Mouse (Mus musculus): ENCODE measurements at regions not wholly inside any gene's neighbourhood (a gene's known extent, or its start where the extent isn't known, plus 50 kb on each side); places are given as distances from the start of the nearest gene placed in this dataset.
"Not testable (repeated sequence)": the region's sequence is repeated elsewhere in the genome, so short reads cannot be mapped to it uniquely, and the experiment has no call there.

- intact Hi-C loops (cut with DNase I) = no loop called here
- DNase-seq = no peak
Measured at GRCm38 (mm10) chr2:10658317-10658716, 288.0 kb downstream of the Sfmbt2 start.

GRCm38 (mm10) chr2:10667915-10668314, 297.6 kb downstream of the Sfmbt2 start:
- DNase-seq; intact Hi-C loops (cut with DNase I): not testable (repeated sequence)

GRCm38 (mm10) chr2:10670423-10671298, 300.4 kb downstream of the Sfmbt2 start:
- intact Hi-C loops (cut with DNase I) = no loop called here
- no peak for DNase-seq

DNA sequence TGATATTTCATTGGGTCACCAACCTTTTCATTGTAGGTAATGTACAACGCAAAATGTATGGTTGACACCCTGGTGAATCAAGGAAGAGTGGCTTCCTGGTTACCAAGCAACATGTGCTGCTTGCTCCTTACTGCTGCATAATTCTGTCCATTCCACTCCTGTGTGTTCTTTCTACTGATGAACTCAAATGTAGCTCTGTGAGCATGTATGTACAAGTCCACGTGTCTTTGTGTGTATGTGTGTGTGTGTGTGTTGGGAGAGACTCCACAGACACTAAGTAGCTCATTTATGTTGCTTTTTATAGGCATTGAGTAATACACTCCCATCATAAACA, 301.0 kb downstream of the Sfmbt2 start:
- intact Hi-C loops (cut with DNase I) = no loop called here
- DNase-seq = no peak

- intact Hi-C loops (cut with DNase I) = no loop called here
- DNase-seq = no peak
Measured at GRCm38 (mm10) chr2:10672196-10672595, 301.9 kb downstream of the Sfmbt2 start.

GRCm38 (mm10) chr2:10674738-10675349, 304.5 kb downstream of the Sfmbt2 start:
- intact Hi-C loops (cut with DNase I) = no loop called here
- DNase-seq = no peak

DNA sequence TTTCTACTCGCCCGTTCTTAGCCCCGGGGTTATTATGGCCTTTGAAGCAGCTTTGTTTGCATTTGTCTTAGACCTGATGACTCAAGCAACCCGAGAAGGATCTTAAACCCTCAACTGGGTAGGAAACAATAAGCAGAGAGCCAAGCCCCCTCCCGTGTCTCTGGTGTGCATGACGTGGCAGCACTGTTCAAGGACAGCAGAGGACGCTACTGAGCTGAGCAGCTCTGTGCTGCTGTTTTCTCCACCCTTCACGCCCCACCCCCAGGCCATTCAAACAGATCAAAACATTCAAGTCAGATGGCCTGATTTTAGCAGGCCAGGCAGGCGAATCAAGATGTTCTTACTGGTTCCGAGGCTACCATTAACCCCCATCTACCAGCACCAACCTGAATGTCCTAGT, 331.1 kb downstream of the Sfmbt2 start:
- intact Hi-C loops (cut with DNase I) = no loop called here
- DNase-seq = no peak

GRCm38 (mm10) chr2:10718366-10718765, 348.1 kb downstream of the Sfmbt2 start:
- DNase-seq = no peak
- intact Hi-C loops (cut with DNase I) = no loop called here

DNA sequence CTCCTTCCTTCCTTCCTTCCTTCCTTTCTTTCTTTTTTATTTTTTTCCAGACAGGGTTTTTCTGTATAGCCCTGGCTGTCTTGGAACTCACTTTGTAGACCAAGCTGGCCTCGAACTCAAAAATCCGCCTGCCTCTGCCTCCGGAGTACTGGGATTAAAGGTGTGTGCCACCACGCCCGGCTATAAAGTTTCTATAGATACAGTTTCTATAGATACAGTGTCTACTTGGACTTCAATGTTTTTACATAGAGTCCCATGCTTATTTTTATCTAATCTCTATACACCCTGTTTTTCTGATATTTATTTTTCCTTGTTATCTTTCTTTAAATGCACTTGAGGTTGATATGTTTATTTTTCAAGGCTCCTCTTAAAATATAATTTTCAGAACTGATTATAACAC, 364.0 kb downstream of the Sfmbt2 start:
- intact Hi-C loops (cut with DNase I) = not testable (repeated sequence)

GRCm38 (mm10) chr2:10736696-10737457, 366.6 kb downstream of the Sfmbt2 start:
- intact Hi-C loops (cut with DNase I) = no loop called here
- no peak for DNase-seq

More for the DNA sequence above, 364.0 kb downstream of the Sfmbt2 start:
- not testable (repeated sequence) for DNase-seq

- DNase-seq = no peak
- intact Hi-C loops (cut with DNase I) = no loop called here
Measured at GRCm38 (mm10) chr2:10737458-10737775, 367.1 kb downstream of the Sfmbt2 start.

DNA sequence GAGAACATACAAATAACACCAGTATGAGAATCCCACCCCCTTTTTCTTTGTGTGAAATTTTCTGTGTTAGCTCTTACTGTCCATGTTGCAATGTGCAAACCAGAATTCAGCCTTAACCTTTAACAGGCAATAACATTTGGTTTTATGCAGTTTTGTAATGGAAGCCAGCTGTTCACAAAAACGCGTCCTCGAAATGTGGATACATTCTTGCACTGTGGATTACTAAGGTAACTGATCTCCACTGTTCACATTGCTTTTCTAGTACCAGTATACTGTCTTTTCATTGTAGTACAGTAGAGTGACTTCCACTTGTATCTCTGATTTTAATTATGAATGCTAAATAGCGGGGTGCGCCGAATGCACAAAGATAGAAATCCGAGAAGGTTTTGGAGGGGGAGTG, 374.8 kb downstream of the Sfmbt2 start:
- intact Hi-C loops (cut with DNase I) = no loop called here
- no peak for DNase-seq

- intact Hi-C loops (cut with DNase I) = no loop called here
- DNase-seq = no peak
Measured at GRCm38 (mm10) chr2:10755375-10755774, 385.1 kb downstream of the Sfmbt2 start.

DNA sequence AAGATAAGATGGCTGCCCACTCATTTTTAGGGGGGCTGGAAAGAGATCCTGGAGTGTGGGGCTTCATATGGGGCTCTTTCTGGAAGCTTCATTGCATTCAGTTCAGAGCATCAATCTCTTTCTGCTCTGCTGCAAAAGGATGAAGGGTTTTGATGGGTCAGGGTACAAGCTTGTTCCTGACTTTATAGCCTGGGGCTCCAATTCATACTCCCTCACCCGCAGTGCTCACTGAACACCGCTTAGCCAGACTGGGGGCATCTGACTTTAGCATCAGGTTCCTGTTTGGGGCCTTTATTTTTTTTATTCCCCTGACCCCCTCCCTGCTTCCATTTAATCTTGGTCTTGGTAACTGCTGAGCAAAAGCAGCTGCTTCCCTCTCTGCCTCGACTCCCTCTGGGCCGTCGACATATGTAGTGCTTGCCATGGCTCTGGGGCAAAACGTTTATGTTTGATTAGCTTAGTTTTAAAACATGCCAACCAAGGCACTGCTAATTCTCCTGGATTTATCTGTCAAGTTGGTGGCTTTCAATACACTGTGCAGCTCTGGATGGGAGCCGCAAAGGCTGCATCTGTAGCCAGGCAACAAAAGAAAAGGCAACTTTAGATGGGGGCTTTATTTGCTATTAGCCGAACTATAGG, 387.0 kb downstream of the Sfmbt2 start:
- no peak for DNase-seq
- intact Hi-C loops (cut with DNase I) = no loop called here

DNA sequence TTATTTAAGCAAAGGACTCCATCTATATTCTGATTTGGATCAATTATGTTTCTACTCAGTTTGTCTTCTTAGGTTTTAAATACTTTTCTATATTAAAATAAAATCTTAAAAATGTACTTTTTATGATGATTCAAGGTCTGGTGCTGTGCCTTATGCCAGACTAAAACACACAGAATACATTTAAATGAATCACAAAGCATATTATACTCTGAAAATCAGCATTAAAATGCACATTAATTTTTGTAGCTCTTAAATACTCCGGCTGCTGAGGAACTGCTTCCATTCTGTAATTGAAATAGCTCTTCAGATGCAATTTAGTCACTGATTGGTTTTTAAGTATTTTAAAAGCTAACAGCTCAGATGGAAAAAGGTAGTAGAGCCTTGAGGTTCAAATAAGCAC, 387.6 kb downstream of the Sfmbt2 start:
- DNase-seq = no peak
- intact Hi-C loops (cut with DNase I) = no loop called here

DNA sequence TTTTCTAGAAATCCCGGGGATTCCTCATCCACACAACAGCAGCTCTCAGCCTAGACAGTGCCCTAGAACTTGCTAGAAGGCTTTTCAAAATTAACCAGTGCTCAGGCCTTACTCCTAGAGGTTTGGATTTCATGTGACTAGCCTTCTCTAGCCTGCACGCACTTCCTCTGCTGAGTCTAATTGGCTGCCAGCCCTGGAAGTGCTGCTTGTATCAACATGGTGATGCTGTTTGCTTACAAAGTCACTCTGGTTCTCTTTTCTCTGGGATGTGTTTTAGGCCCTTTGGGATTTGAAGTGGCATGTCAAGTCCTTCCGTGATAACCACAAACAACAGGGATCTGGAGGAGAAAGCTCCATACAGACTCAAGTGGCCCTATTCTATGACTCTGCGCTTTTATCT, 391.9 kb downstream of the Sfmbt2 start:
- DNase-seq = no peak
- intact Hi-C loops (cut with DNase I) = no loop called here

- intact Hi-C loops (cut with DNase I) = loop anchor here (10.0 kb wide), 1 partner anchor 542 kb away; no protein-coding TSS in a partner anchor
- no peak for DNase-seq
Measured at GRCm38 (mm10) chr2:10783071-10783470, 388.8 kb upstream of the Prkcq start.

DNA sequence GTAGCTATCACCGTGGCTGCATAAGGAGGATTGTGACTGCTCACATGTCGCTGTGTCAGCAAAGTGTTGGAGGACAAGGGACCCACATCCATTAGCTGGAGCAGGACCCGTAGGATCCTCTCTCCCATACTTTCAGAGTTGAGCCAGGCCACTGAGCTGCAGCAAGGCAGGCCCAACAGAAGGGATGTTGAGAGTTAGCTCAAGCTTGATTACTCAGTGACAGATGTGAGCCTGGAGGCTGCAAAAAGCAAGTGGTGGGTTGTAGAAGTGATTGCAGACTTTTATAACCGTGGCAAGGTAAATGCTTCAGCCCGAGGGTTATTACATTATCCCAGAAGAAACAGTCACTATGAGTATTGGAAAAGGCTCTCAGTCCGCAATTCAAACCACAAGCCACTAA, 388.3 kb upstream of the Prkcq start:
- intact Hi-C loops (cut with DNase I) = loop anchor here (10.0 kb wide), 1 partner anchor 541 kb away; no protein-coding TSS in a partner anchor
- DNase-seq = no peak

DNA sequence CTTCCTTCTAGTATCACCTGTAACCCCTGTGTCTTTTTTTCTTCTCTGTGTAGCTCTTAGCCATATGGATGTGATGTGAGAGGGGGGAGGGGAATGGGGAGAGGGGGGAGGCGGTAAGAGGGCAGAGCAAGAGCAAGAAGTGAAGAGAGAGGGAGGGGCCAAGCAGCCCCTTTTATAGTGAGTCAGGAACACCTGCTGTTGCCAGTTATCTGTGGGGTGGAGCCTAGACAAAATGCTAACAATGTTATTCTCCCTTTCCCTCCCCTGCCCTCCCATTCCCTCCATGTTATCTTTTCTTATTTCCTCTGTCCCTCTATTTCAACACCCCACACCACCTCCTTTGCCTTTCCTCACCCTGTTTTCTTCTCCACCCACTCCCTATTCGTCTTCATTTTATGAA, 387.6 kb upstream of the Prkcq start:
- no peak for DNase-seq
- intact Hi-C loops (cut with DNase I) = loop anchor here (2.0 to 10.0 kb wide), 2 partner anchors 275 to 541 kb away; no protein-coding TSS in a partner anchor

GRCm38 (mm10) chr2:10785156-10785555, 386.8 kb upstream of the Prkcq start:
- intact Hi-C loops (cut with DNase I) = loop anchor here (2.0 to 10.0 kb wide), 2 partner anchors 274 to 540 kb away; no protein-coding TSS in a partner anchor
- DNase-seq = no peak

GRCm38 (mm10) chr2:10788509-10788908, 383.4 kb upstream of the Prkcq start:
- intact Hi-C loops (cut with DNase I) = loop anchor here (10.0 kb wide), 1 partner anchor 536 kb away; no protein-coding TSS in a partner anchor
- DNase-seq = peak; percentile 56 to 77
